ENCODE assay signal across 8 mouse cellular contexts in the genomic region with DNA sequence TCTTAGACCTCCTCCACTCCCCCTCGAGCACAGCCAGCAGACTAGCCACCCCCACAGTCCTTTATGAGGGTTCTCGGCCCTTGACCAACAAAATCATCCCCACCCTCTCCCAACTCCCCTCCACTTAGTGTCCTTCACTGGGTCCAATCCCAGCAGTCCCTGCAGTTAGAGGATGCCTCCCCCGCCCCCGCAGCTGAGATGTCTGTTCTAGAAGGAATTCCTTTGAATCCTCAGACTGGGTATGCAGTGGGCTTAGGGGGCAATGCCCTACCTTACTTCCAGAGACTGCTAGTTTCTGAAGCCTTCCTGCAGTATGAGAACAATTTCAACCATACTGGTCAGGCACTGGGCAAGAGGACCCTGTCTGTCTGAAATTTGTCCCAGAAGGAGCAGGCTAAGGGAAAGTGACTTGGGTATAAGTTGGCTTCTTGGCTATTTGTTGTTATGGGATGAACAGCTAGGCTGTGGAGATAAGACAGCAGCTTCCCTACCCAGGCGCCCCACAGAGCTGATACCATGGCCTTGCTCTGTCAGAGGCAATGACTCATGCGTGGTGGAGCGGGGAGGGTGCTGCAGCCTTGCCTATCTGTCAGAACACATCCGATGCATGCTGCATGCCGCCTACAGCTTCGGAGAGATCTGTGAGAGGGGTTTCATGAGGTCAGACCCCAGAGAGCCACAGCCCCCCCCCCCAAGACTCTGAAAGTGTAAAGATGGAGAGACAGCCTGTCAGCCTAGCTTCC. TPM values are rescaled to one million over a fixed set of nuclear protein-coding genes. Genes with fewer than 3 reads are reported as not detected.
DNase-seq lines count a peak whose midpoint lies in the region; ATAC-seq and TF ChIP-seq lines count a peak whose summit lies in the region.

No protein-coding gene starts in this region.

- no peak for TF ChIP-seq CTCF in C2C12 (IDR thresholded peaks at IDR 0.05; ENCODE audit: control insufficient read depth, insufficient read depth, insufficient read length)
- no peak for TF ChIP-seq CTCF in liver, postnatal 0 days (IDR thresholded peaks at IDR 0.05; ENCODE audit: low read depth)

- H3ac ChIP-seq in C2C12 (ENCODE audit: control insufficient read depth, insufficient read length, low read depth): no peak overlapping the region

- H3K4me1 ChIP-seq in heart, embryonic 13.5 days: peaks cover 37% of the 10 kb centered on the region
- H3K4me1 ChIP-seq in liver, postnatal 0 days (ENCODE audit: insufficient read depth): peaks cover 14% of the 10 kb centered on the region; the same call in 1 of the 2 replicates
- no peaks in the 10 kb centered on the region for H3K4me1 ChIP-seq in hindbrain, embryonic 16.5 days (ENCODE audit: control insufficient read depth, insufficient read depth, low read depth, low read length)

- peak; percentile 89 for ATAC-seq in heart, embryonic 13.5 days (ENCODE audit: extremely low read depth, insufficient number of reproducible peaks, low FRiP score, low TSS enrichment)
- peak; percentile 99 for ATAC-seq in liver, postnatal 0 days
- ATAC-seq in hindbrain, embryonic 16.5 days: no peak

- intact Hi-C loops in heart, postnatal 14 days (cut with DNase I): no loop called here

- 0 out of 2 replicates have a peak overlapping the region, but pooled peaks have one; percentile 0 for H3K4me3 ChIP-seq in heart, embryonic 13.5 days
- H3K4me3 ChIP-seq in C2C12 (ENCODE audit: insufficient read depth, poor library complexity, severe bottlenecking): no peak overlapping the region
- no peak overlapping the region for H3K4me3 ChIP-seq in liver, postnatal 0 days (ENCODE audit: low read depth, low read length)
- H3K4me3 ChIP-seq in hindbrain, embryonic 16.5 days (ENCODE audit: low read length): no peak overlapping the region

- 0 out of 2 replicates have a peak overlapping the region, but pooled peaks have one; percentile 25 for H3K9ac ChIP-seq in heart, embryonic 13.5 days
- no peak overlapping the region; the same call in 1 of the 2 replicates for H3K9ac ChIP-seq in liver, postnatal 0 days (replicated peaks)
- no peak overlapping the region for H3K9ac ChIP-seq in hindbrain, embryonic 16.5 days (ENCODE audit: low read depth, low read length)

- peaks cover 5% of the 10 kb centered on the region; the same call in 1 of the 2 replicates for H3K9me3 ChIP-seq in heart, embryonic 13.5 days
- no peaks in the 10 kb centered on the region for H3K9me3 ChIP-seq in liver, postnatal 0 days (ENCODE audit: low read length)
- no peaks in the 10 kb centered on the region for H3K9me3 ChIP-seq in hindbrain, embryonic 16.5 days (ENCODE audit: control insufficient read depth, low read length)

- H3K4me2 ChIP-seq in heart, embryonic 13.5 days: peak overlapping the region; percentile 31
- peak overlapping the region; percentile 57 for H3K4me2 ChIP-seq in liver, postnatal 0 days (ENCODE audit: low read depth, low read length)
- no peak overlapping the region for H3K4me2 ChIP-seq in hindbrain, embryonic 16.5 days (ENCODE audit: low read length)

- no peaks in the 10 kb centered on the region for H3K79me3 ChIP-seq in C2C12 (ENCODE audit: low read depth)

- TF ChIP-seq EP300 in liver, postnatal 0 days (IDR thresholded peaks at IDR 0.05; ENCODE audit: low read depth): peak; percentile 94

- no peaks in the 10 kb centered on the region for H3K36me3 ChIP-seq in heart, embryonic 13.5 days
- no peaks in the 10 kb centered on the region for H3K36me3 ChIP-seq in C2C12 (ENCODE audit: control insufficient read depth, insufficient read depth)
- H3K36me3 ChIP-seq in liver, postnatal 0 days (replicated peaks; ENCODE audit: insufficient read depth, low read length): no peaks in the 10 kb centered on the region
- no peaks in the 10 kb centered on the region for H3K36me3 ChIP-seq in hindbrain, embryonic 16.5 days (ENCODE audit: control insufficient read depth, insufficient read depth, low read length)

- H3K27ac ChIP-seq in heart, embryonic 13.5 days (replicated peaks): peak overlapping the region; percentile 72
- H3K27ac ChIP-seq in liver, postnatal 0 days (ENCODE audit: low read depth): peak overlapping the region; percentile 81
- H3K27ac ChIP-seq in hindbrain, embryonic 16.5 days (ENCODE audit: low read depth, low read length): no peak overlapping the region

- H3K79me2 ChIP-seq in C2C12 (ENCODE audit: control insufficient read depth, insufficient read depth): no peaks in the 10 kb centered on the region

- 24% methylated on average over 10 of the region's 10 CpGs for WGBS in heart, embryonic 13.5 days
- 42% methylated on average over 10 of the region's 10 CpGs for WGBS in liver, postnatal 0 days (ENCODE audit: insufficient replicate concordance)
- 74% methylated on average over 10 of the region's 10 CpGs for WGBS in hindbrain, embryonic 16.5 days

- H3K27me3 ChIP-seq in heart, embryonic 13.5 days (replicated peaks): no peaks in the 10 kb centered on the region; the same call in 1 of the 2 replicates
- H3K27me3 ChIP-seq in C2C12 (ENCODE audit: control insufficient read depth, insufficient read depth, insufficient read length): no peaks in the 10 kb centered on the region
- H3K27me3 ChIP-seq in liver, postnatal 0 days (ENCODE audit: insufficient read depth, low read length): no peaks in the 10 kb centered on the region
- H3K27me3 ChIP-seq in hindbrain, embryonic 16.5 days (replicated peaks; ENCODE audit: control insufficient read depth, insufficient read depth, low read length): no peaks in the 10 kb centered on the region

- no peak for DNase-seq in heart, postnatal 14 days
- peak; percentile 85 for DNase-seq in brain, adult 2 months (ENCODE audit: low read depth, low spot score)
- DNase-seq in liver, postnatal 0 days: peak; percentile 77
- DNase-seq in thymus, adult 18-20 months: no peak
- DNase-seq in T-cell, adult 2 months (ENCODE audit: low spot score): no peak

TF ChIP-seq in C2C12, 6 proteins besides CTCF, POLR2A, EP300 and RAD21:
- TF ChIP-seq MYOD1 (IDR thresholded peaks at IDR 0.05; ENCODE audit: control insufficient read depth, insufficient read length, low read depth) (peak; percentile 48), CEBPB (IDR thresholded peaks at IDR 0.05; ENCODE audit: low read depth) (no peak), FOSL1 (IDR thresholded peaks at IDR 0.05; ENCODE audit: insufficient read depth, low read length, poor library complexity, severe bottlenecking) (no peak)
TF ChIP-seq in C2C12: peak in this region for 1.

RNA-seq across cellular contexts. Expression of a gene that starts 34.1 kb away (rescaled TPM):
- polyA plus RNA-seq in heart, embryonic 13.5 days (2015; fragmentation: Nextera tagmentation; extraction: Ambion mirVana): 31.7 and 33.9 TPM in 2 replicates
- total RNA-seq in heart, postnatal 14 days (2021): 1 to 10 TPM; 2.6 to 4.1 TPM
- 47.6 TPM for polyA plus RNA-seq in C2C12 (2012; fragmentation: generic; extraction: Trizol)
- polyA plus RNA-seq in liver, postnatal 0 days (2015; fragmentation: Nextera tagmentation; extraction: Ambion mirVana): 13.2 and 14.7 TPM in 2 replicates
- polyA plus RNA-seq in hindbrain, embryonic 16.5 days (2015; fragmentation: Nextera tagmentation; extraction: Ambion mirVana): 7.5 and 9.4 TPM in 2 replicates

RNA-seq across cellular contexts. Expression of a gene that starts 51.3 kb away (rescaled TPM):
- 1.2 and 1.8 TPM in 2 replicates for polyA plus RNA-seq in heart, embryonic 13.5 days (2015; fragmentation: Nextera tagmentation; extraction: Ambion mirVana)
- 10 to 100 TPM; 21.9 to 26.4 TPM for total RNA-seq in heart, postnatal 14 days (2021)
- 3.5 TPM for polyA plus RNA-seq in C2C12 (2012; fragmentation: generic; extraction: Trizol)
- 4.3 and 7.0 TPM in 2 replicates for polyA plus RNA-seq in liver, postnatal 0 days (2015; fragmentation: Nextera tagmentation; extraction: Ambion mirVana)
- polyA plus RNA-seq in hindbrain, embryonic 16.5 days (2015; fragmentation: Nextera tagmentation; extraction: Ambion mirVana): 2.0 and 2.2 TPM in 2 replicates

Comparison
In these comparisons a context has a peak if more than half of its experiments do, and no peak if none do; other contexts are left out.
1. DNase-seq: peak in brain, adult 2 months (single experiment) and liver, postnatal 0 days (single experiment); none in heart, postnatal 14 days (0 of 2), thymus, adult 18-20 months (0 of 2) and T-cell, adult 2 months (single experiment).